Mouse (Mus musculus): ENCODE data around the gene Cpa3.

Cpa3 gene

DNA sequence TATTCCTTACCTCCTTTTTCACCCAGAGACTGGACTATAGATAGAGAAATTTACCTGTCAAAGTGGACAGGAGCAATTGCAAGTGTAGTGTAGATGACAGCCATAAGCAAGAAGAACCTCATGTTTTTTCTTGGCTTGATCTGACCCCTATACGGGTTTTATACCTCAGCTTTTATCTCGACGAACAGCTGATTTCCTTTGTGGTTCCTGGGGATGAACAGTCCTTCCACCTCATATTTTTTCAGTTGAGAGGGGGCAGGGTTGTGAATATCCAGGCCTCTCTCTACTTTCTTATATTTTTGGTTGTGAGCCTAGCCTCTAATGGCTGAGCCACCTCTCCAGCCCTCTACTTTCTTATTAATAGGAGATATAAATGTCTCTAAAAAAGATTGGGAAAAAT is at the start of gene Cpa3:
Gene Cpa3, minus strand, starts transcription at position 132 of the 400 bp plus-strand sequence.
- no peak for DNase-seq

DNA sequence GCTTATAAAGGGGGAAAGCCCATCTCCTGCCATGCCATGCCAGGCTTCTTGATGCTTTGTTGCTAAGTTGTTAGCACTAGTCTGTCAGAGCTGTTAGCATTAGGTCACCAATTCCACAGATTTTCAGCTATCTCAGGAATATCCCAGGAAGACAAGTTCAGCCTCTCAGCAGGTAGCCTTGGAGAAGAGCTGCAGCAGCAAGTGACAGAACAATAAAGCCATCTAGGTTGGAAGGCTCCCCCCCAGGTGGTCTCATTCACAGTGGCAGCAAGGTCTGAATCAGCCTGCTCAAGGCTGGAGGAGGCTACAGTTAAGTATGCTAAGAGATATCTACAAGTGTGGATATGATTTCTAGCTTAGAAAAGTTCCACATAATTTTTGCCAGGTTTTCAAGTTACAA is 49.4 kb upstream of the Cpa3 start:
- DNase-seq, result no peak

DNA sequence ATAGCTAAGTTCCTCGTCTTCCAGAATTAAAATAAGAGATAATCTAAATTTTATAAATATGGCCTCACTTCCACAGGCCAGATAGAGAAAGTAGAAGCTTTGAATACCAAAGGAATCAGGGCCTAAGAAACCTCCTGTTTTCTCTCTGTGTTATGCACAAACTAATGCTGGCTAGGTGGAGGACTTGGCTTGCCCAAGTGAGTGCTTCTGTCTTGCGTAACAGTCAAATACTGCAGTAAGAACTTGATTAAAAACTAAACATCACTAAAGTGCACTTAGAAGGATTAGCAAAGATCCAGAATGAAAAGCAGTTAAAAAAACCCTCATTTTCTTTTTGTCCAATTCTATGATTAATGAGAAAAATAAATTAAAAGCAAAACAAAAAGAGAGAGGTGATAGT is 46.8 kb upstream of the Cpa3 start:
- no peak for DNase-seq

DNA sequence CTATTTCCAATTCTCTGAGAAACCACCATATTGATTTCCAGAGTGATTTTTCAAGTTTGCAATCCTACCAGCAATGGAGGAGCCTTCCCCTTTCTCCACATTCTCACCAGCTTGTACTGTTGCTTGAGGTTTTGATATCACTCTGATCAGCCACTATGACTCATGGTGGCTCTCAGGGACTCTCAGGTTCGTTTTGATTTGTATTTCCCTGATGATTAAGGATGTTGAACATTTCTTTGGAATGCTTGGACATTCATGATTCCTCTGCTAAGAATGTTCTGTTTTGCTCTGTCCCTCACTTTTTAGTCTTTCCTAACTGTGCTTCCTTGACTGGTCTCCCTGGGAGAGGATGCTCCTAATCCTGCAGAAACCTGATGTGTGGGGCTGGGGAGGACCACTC is 39.8 kb upstream of the Cpa3 start:
- DNase-seq, result no peak

DNA sequence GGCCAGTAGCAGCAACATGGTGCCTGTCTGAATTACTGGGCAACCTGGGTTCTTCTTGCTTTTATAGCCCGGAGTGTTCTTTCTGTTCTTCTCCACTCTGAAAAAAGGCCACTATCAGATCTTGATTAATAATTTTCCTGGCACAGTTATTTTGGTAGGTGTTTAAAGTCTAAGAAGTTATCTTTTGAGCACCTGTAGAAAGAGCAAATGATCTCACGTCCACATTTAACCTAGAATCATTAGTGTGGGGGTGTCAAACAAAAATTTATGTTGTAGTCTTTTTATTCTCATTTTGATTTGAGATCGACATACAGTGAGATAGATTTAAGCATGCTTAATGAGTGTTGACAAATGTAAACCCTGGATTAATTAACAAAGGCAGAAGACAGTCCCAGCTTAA is 33.7 kb upstream of the Cpa3 start, which contains the start of gene Cpb1:
Gene Cpb1, minus strand, starts transcription at position 101 of the 400 bp plus-strand sequence.
- DNase-seq, result no peak

DNA sequence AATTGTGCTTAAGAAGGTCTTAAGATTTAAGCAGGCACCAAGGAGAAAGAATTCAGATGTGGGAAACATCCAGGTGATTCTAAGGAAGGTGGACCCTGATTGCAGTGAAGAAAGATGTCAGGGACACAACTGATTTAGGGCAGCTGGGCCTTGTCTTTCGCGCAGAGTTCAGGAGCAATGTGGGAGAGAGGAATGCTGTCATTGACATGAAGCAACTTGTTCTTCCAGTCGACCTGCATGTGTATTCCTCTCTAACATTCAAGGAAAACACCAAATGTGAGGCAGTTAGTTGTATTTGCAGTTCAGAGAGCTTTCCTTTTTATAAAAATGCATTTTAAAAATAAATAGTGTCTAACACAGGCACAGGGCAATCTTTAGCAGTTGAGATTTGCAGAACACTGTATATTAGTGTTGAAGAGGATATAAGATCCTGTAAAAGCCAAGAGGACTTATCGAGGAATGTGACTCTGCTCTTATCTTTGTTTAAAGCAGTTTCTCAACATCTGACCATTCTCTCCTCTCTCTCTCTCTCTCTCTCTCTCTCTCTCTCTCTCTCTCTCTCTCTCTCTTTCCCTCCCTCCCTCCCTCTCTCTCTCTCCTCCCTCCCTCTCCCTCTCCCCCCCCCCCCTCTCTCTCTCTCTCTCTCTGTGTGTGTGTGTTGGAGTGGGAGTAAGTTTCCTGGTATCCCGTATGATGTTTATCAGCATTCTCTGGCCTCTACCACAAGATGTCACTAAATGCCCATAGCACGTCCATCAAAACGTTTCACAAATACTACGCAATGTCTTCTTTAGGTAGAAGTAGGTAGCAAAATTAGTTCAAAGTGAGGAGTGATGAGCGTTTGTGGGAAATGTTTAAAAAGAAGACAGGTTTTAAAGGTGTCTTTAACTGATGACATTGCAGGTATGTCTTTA is 12.8 kb upstream of the Cpa3 start:
- DNase-seq, result no peak

DNA sequence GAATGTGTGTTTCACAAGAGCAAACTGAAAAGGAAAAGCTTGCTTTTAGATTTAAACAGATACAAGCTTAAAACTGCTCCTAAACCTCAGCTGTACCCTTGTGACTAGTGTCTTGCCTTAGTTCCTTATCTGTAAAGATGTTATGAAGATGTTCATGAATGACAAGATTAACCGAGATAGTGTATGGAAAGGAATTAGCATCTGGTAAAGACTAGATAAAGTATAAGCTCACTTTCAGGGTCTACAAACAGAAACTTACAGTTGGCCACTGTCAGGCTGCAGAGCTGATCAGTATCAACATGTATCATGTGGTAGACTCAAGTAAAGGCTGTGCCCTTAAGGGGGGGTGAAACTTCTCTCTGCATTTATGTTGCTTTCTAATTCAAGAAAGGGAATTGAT is 1.9 kb upstream of the Cpa3 start:
- no peak for DNase-seq

DNA sequence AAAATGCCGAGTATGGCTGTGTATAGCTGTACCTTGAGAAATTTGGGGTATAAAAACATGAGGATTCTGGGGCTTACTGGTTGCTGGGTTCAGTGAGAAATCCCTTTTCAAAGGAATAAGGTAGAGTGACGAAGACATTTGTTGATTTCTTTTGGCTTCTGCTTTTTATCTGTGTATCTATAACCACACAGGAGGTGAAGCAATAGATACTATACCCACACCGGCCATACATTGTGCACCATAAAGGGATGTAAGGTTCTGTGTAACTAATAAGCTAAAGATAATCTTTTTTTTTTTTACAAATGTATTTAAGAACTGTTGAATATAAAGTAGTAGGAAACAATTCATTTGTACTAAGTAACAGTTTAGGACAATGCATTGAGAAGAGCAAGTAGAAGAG is 2.2 kb downstream of the Cpa3 start:
- no peak for DNase-seq

DNA sequence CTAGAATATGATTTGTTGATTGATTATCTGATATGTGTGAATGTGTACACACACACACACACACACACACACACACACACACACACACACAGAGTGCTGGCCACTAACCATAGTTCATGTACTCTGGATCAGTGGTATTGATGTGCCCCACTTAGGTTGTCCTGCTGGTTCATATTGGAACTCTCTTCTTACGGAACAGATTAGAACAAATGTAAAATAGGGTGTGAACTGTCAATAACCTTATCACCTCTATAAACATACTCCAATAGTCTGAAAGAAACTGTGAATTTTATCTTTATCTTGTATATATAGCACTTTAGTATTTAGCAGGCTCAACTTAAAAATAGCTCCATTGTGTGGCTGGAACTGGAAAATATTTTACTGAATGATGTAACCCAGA is 5.0 kb downstream of the Cpa3 start:
- no peak for DNase-seq

DNA sequence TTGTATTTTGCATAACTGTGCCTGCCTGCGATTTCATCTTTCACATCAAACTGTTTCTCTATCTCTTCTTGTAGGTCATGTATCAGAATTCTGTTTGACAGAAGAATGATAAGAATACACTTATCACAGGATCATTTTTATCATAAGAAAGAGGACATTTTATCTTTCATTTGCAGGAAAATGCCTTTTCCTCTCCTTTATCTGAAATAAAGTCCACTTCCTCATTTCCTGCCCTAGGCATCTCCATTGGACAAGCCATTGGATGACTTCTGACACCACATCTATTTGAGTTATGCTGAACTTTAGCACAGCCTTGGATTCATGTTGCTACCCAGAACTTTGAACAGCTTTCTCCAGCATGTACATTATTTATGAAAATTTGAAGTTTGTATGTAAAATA is 13.0 kb downstream of the Cpa3 start:
- DNase-seq, result no peak

DNA sequence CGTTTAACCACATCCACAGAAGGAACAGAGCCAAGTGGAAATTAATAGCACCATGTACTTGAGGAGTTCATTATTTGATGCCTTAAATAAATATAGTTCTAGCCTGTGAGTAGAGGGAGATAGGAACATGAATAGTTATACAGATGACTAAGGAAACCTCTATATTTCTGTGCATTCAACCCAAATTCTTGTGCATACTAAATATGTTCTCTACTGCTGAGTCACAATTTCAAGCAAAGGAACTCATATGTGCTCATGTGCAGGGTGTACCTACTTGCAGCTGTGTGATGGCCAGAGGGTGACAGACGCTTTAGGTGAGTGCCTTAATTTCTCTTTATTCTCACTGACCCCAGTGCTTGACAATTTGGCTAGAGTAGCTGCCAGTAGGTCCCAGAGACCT is 16.6 kb downstream of the Cpa3 start:
- no peak for DNase-seq

DNA sequence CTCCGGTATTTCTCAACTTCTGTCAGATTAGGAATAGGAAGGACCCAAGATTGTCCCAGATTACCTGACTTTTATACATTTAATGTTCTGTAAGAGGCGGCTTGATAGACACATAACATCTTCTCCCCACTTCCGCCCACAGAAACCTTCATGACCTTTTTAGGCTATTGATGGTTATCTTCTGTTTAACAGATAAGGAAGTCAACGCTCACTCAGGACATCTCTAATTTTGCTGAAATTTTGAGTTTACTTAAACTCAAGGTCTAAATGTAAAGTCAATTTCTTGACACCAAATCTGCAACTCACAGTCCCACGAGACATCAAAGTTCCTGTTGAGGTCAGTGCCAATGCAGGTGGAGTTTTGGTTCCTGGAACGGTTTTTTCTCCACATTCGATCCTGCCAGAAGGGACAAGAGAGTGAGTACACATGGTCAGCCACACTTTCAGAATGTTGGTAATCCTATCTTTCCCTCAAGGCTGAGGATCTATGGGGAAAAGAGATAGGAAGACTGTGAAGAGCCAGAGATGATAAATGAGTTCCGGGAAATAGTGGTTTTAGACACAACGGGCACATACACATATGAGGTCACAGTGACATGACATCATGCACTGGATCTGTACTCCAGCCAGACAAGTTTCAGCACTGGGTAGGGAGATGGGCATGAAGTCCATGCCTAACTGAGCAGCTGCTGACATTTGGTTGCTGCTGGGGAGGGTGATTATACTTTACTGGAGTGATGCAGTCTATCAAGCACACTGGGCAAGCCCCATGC is 18.9 kb downstream of the Cpa3 start:
- peak; percentile 5 for DNase-seq

DNA sequence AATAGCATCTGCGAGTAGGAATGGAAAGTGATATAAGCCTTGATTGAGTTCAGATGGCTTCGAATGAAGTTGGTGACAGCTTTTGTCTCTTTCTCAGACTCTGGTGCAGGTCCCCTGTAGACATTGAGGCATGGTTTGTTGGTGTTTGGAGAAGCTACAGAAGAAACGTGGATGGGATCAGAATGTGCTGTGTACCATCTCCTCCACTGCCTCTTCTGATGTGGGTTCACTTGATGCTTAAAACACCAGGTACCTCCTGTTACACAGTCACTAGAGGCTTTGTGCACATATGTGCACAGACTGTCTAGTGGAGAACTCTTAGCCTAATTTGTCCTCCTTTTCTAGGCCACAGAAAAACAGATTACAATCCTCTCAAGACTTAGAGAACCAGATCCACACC is 19.8 kb downstream of the Cpa3 start:
- peak; percentile 13 for DNase-seq

DNA sequence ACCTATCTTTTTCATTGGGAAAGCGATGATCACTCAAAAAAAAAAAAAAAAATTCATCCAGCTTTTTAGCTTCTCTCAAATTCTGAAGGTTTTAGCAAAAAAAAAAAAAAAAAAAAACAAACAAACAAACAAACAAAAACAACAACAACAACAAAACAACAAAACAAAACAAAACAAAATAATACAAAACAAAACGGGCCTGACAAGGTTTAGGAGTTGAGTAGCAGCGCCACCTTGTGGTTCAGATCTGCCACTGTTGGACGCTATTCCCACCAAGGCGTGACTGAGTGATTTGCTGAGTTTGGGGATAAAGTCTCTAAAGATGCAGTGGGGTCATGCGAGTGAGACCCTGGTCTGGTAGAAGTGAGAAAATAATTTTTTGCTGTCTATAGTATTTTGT is 43.1 kb downstream of the Cpa3 start:
- peak; percentile 63 for DNase-seq

DNA sequence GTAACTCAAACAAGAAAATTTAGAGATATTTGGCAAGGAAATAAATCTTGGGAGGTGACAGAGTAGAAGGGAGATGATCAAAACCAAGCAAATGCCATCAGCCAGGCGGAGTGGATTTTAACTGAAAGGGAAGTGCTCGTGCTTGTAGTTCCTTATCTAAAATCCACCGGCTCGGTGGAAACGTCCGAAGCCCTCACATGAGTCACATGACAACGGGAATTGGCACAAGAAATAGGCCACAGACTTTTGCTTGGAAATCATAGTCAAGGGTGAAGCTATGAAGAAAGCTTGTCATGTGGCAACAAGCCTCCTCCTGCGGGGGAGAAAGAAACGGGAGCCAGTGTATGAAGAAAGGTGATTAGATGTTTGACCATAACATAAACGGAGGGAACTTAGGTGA is 44.1 kb downstream of the Cpa3 start:
- DNase-seq, result no peak

DNA sequence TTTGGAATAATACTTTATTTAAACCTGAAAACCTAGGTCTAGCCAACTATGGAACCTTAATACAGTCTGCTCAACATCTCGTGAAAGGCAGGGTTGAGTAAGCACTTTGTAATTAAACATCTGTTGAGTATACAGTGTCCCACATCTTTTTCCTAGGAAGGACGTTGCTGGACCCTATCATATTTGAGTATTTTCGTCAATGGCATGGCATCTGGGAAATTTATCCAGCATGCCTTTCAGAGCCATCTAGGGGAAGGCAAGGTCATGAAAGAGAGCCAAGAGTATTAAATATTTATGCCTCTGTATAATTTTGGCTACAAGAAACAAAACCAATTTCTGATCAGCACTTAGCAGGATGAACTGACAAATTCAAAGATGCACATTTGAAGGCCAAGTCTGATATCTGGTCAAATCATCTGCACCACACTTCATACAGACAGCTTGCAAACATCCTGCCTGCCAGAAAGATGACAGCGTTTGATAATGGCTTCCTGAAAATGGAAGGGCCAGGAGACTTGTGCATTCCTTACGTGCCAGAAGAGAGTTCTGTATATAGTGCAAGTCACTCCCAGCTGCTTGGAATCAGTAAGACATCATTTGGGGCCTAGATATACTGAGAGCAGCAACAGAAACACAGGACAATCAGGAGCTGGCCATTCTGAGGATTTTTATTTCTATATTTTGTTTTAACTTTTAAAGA is 52.9 kb downstream of the Cpa3 start:
- no peak for DNase-seq

DNA sequence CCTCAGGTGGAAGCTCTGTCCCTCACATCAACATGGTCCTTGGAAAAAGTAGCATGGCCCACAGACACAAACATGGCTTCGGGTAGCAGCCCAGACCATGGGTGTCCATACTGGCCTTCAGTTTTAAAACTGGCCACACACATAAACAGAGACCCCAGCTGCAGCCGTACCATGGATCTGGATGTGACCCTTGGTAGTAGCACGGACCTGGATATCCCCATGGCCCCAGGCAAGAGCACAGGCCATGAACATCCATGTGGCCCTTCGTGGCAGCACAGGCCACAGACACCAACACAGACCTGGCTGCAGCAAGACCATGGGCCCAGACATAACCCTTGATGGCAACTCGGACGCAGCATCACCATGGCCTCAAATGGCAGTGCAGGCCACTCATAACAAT is 69.6 kb downstream of the Cpa3 start:
- DNase-seq, result no peak

DNA sequence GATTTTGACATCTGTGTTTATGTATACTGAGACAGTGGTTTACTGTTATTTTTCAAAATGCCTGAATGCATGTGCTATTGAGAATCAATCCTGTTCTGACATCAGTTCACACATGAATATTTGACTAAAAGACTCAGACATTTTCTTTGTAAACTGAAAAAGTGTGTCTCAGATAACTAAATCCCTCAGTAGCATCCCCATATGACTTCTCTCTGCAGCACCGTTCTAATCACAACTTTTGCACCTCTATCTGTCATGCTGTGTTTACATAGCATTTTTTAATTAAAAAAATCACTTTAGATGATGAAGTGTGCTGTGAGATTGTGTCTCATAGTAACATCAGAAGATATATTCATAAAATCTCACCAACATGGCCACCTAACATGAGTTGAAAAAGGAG is 74.5 kb downstream of the Cpa3 start:
- DNase-seq, result no peak
